Mouse (Mus musculus): ENCODE data around the gene Adamts10. TPM values are rescaled to one million over a fixed set of nuclear protein-coding genes. Genes with fewer than 3 reads are reported as not detected.

Gene Adamts10
- total RNA-seq, 1 experiment from 2014 or later = 49.4 TPM

Other genes starting within 250 kb of the Adamts10 start
- gene Zfp955b, start 234.7 kb upstream of the Adamts10 start, total RNA-seq (2017) = 10.7 and 38.6 TPM in 2 replicates
- 25.0 and 33.6 TPM in 2 replicates for gene Zfp81, start 165.3 kb upstream of the Adamts10 start, total RNA-seq (2017)
- 15.0 and 63.8 TPM in 2 replicates for gene Zfp101, start 129.6 kb upstream of the Adamts10 start, total RNA-seq (2017)
- not detected in 2 replicates for gene Actl9, start 91.3 kb upstream of the Adamts10 start, total RNA-seq (2017)
- gene Myo1f, start 31.5 kb downstream of the Adamts10 start, total RNA-seq (2017) = 54.8 and 76.2 TPM in 2 replicates
- gene Zfp414, start 104.9 kb downstream of the Adamts10 start, total RNA-seq (2017) = 19.2 and 19.3 TPM in 2 replicates
- gene Pram1, start 113.9 kb downstream of the Adamts10 start, total RNA-seq (2017) = 2.7 and 3.0 TPM in 2 replicates
- 275 and 543 TPM in 2 replicates for gene Hnrnpm, start 162.7 kb downstream of the Adamts10 start, total RNA-seq (2017)
- 20.5 and 28.7 TPM in 2 replicates for gene March2, start 194.5 kb downstream of the Adamts10 start, total RNA-seq (2017)
- gene Rab11b, start 236.3 kb downstream of the Adamts10 start, total RNA-seq (2017) = 31.6 and 49.3 TPM in 2 replicates